Comparison of ENCODE assay signal across 25 mouse cellular contexts in genomic region chr6:119390728-119391127, GRCm38 (mm10).
"Had no signal": no experiment of that assay in that cellular context is flagged by ENCODE, and none has a peak within 500 bp of the region (broad histone marks: within the 10 kb centered on the region; RNA-seq: fewer than 3 reads in every experiment).

No protein-coding gene starts in this region.

- H3K9ac ChIP-seq: limb, embryonic 12.5 days; limb, embryonic 15.5 days; liver, embryonic 14.5 days; liver, postnatal 0 days; lung, embryonic 14.5 days; midbrain, embryonic 12.5 days; midbrain, embryonic 15.5 days; neural tube, embryonic 12.5 days; stomach, embryonic 15.5 days had no signal

- H3K9me3 ChIP-seq: limb, embryonic 12.5 days; limb, embryonic 15.5 days; midbrain, embryonic 12.5 days; midbrain, embryonic 15.5 days; neural tube, embryonic 12.5 days; stomach, embryonic 15.5 days had no signal

- H3K4me2 ChIP-seq: limb, embryonic 12.5 days; limb, embryonic 15.5 days; liver, embryonic 11.5 days; lung, embryonic 14.5 days; midbrain, embryonic 12.5 days; neural tube, embryonic 12.5 days; stomach, embryonic 15.5 days had no signal

- H3K27ac ChIP-seq: left cerebral cortex, adult 2 months; limb, embryonic 12.5 days; limb, embryonic 15.5 days; liver, embryonic 14.5 days; macrophage; midbrain, embryonic 12.5 days; neural tube, embryonic 12.5 days; stomach, embryonic 15.5 days had no signal

- H3K27me3 ChIP-seq: limb, embryonic 12.5 days; limb, embryonic 15.5 days; midbrain, embryonic 12.5 days; midbrain, embryonic 15.5 days; neural tube, embryonic 12.5 days; stomach, embryonic 15.5 days had no signal

- DNase-seq: kidney, adult 11 months; kidney, adult 8-10 months; kidney, postnatal 14 days; kidney, postnatal 4 days; layer of hippocampus, adult 9-11 months; left cerebral cortex, postnatal 4 days; liver, postnatal 0 days; lung, embryonic 14.5 days; retina, postnatal 1 day; right cerebral cortex, postnatal 25 days; spleen, adult 18-20 months; thymus, adult 2 months; thymus, postnatal 14 days; thymus, postnatal 4 days had no signal

- H3K36me3 ChIP-seq: limb, embryonic 12.5 days; limb, embryonic 15.5 days; midbrain, embryonic 12.5 days; midbrain, embryonic 15.5 days; neural tube, embryonic 12.5 days; stomach, embryonic 15.5 days had no signal

- H3K4me3 ChIP-seq: left cerebral cortex, adult 2 months; limb, embryonic 12.5 days; limb, embryonic 15.5 days; midbrain, embryonic 12.5 days; midbrain, embryonic 15.5 days; neural tube, embryonic 12.5 days; stomach, embryonic 15.5 days had no signal

- ATAC-seq: liver, postnatal 0 days; lung, postnatal 0 days; midbrain, embryonic 15.5 days had no signal
